Mouse (Mus musculus) right cerebral cortex, postnatal 14 days (tissue): ENCODE data around the gene Foxg1.

Source experiments
- DNase-seq: peaks from one replicate; pipeline ENCODE4 v3.0.0; 2022

The Foxg1 gene

GRCm38 (mm10) chr12:49382565-49383520 is at the start of gene Foxg1:
Foxg1 (plus strand) TSS chr12:49382660.
- peak; percentile 62 for DNase-seq

GRCm38 (mm10) chr12:49349697-49350096 is 32.8 kb upstream of the Foxg1 start:
- DNase-seq: no peak

GRCm38 (mm10) chr12:49368931-49369330 is 13.5 kb upstream of the Foxg1 start:
- DNase-seq: no peak

- DNase-seq: no peak
Measured at GRCm38 (mm10) chr12:49372170-49372569, 10.3 kb upstream of the Foxg1 start.

GRCm38 (mm10) chr12:49373176-49373575 is 9.3 kb upstream of the Foxg1 start:
- DNase-seq: no peak

GRCm38 (mm10) chr12:49373821-49374605 is 8.4 kb upstream of the Foxg1 start:
- DNase-seq: peak; percentile 23

GRCm38 (mm10) chr12:49374606-49374995 is 7.9 kb upstream of the Foxg1 start:
- peak; percentile 23 for DNase-seq

- peak; percentile 16 for DNase-seq
Measured at GRCm38 (mm10) chr12:49375427-49376317, 6.8 kb upstream of the Foxg1 start.

GRCm38 (mm10) chr12:49376318-49376992 is 6.0 kb upstream of the Foxg1 start:
- DNase-seq: peak; percentile 27

GRCm38 (mm10) chr12:49377281-49377970 is 5.0 kb upstream of the Foxg1 start:
- DNase-seq: peak; percentile 63

- no peak for DNase-seq
Measured at GRCm38 (mm10) chr12:49378920-49379319, 3.5 kb upstream of the Foxg1 start.

GRCm38 (mm10) chr12:49379446-49379845 is 3.0 kb upstream of the Foxg1 start:
- DNase-seq: peak; percentile 39

- no peak for DNase-seq
Measured at GRCm38 (mm10) chr12:49380442-49380841, 2.0 kb upstream of the Foxg1 start.

GRCm38 (mm10) chr12:49381031-49381525 is 1.4 kb upstream of the Foxg1 start:
- no peak for DNase-seq

- peak; percentile 58 for DNase-seq
Measured at GRCm38 (mm10) chr12:49381721-49382365, 617 bp upstream of the Foxg1 start.

- DNase-seq: peak; percentile 84
Measured at GRCm38 (mm10) chr12:49383521-49384133, 1.2 kb downstream of the Foxg1 start.

GRCm38 (mm10) chr12:49384295-49384875 is 1.9 kb downstream of the Foxg1 start:
- DNase-seq: peak; percentile 55

- DNase-seq: peak; percentile 71
Measured at GRCm38 (mm10) chr12:49384876-49385630, 2.6 kb downstream of the Foxg1 start, which contains the start of gene Gm43517. Gm43517 (plus strand) TSS chr12:49385174.

GRCm38 (mm10) chr12:49385631-49385990 is 3.2 kb downstream of the Foxg1 start:
- no peak for DNase-seq
